ENCODE assay signal across 11 mouse cellular contexts in genomic region chr7:99813394-99813793, GRCm38 (mm10). TPM values are rescaled to one million over a fixed set of nuclear protein-coding genes. Genes with fewer than 3 reads are reported as not detected.
A peak's percentile ranks its signal among the peaks of the same experiment; 100 is the strongest.
DNase-seq lines count a peak whose midpoint lies in the region; ATAC-seq lines count a peak whose summit lies in the region.
"Had no signal": no experiment of that assay in that cellular context is flagged by ENCODE, and none has a peak within 500 bp of the region (broad histone marks: within the 10 kb centered on the region; RNA-seq: fewer than 3 reads in every experiment).

No protein-coding gene starts in this region.

- H3K4me2 ChIP-seq in forebrain, embryonic 11.5 days (ENCODE audit: low read depth, low read length, severe bottlenecking) = no peak overlapping the region

- DNase-seq in embryo, embryonic 10 days (ENCODE audit: low spot score) = peak; percentile 24
- DNase-seq in embryo, embryonic 9.5 days (ENCODE audit: extremely low spot score) = no peak
- peak; percentile 22 for DNase-seq in ovary, postnatal 14 days (ENCODE audit: low spot score)
- no peak for DNase-seq in ovary, adult 18-20 months (ENCODE audit: low spot score)
- DNase-seq in lung, postnatal 14 days = peak; percentile 73
- DNase-seq in right cerebral cortex, postnatal 4 days = no peak
- no peak for DNase-seq in forebrain, embryonic 11.5 days (ENCODE audit: low spot score)

- 0 out of 2 replicates have a peak, but pooled peaks have one; percentile 52 for ATAC-seq in common myeloid progenitor, adult 5-6 weeks (replicated peaks; ENCODE audit: low read depth, poor library complexity, severe bottlenecking)
- no peak for ATAC-seq in forebrain, embryonic 11.5 days (replicated peaks; ENCODE audit: low FRiP score)

- no peak overlapping the region for H3K4me3 ChIP-seq in forebrain, embryonic 11.5 days (ENCODE audit: low read depth, low read length)

- no peaks in the 10 kb centered on the region for H3K27me3 ChIP-seq in forebrain, embryonic 11.5 days (ENCODE audit: control insufficient read depth, insufficient read depth, low read length)

- H3K9me3 ChIP-seq in forebrain, embryonic 11.5 days (ENCODE audit: control insufficient read depth, low read length) = no peaks in the 10 kb centered on the region

- H3K36me3 ChIP-seq in forebrain, embryonic 11.5 days (ENCODE audit: control insufficient read depth, insufficient read depth, low read length) = no peaks in the 10 kb centered on the region

- 90% methylated on average over 11 of the region's 11 CpGs for WGBS in forebrain, embryonic 11.5 days

- H3K4me1 ChIP-seq in forebrain, embryonic 11.5 days (replicated peaks; ENCODE audit: control insufficient read depth, insufficient read depth, low read length) = no peaks in the 10 kb centered on the region

- no peak overlapping the region for H3K9ac ChIP-seq in forebrain, embryonic 11.5 days (ENCODE audit: low read length)

- no peak overlapping the region for H3K27ac ChIP-seq in forebrain, embryonic 11.5 days (ENCODE audit: low read depth, low read length)

RNA-seq across cellular contexts. Expression of gene Neu3, which starts 14.8 kb away (rescaled TPM):
- total RNA-seq in common myeloid progenitor, adult 5-6 weeks (2017) = 4.9 and 5.0 TPM in 2 replicates
- 1.2 and 2.3 TPM in 2 replicates for polyA plus RNA-seq in forebrain, embryonic 11.5 days (2014; fragmentation: Nextera tagmentation; extraction: Ambion mirVana)

RNA-seq across cellular contexts. Expression of gene Xrra1, which starts 45.5 kb away (rescaled TPM):
- total RNA-seq in common myeloid progenitor, adult 5-6 weeks (2017) = not detected in 2 replicates
- polyA plus RNA-seq in forebrain, embryonic 11.5 days (2014; fragmentation: Nextera tagmentation; extraction: Ambion mirVana) = 0.56 and 0.61 TPM in 2 replicates

RNA-seq across cellular contexts. Expression of gene Spcs2, which starts 49.9 kb away (rescaled TPM):
- 169 and 183 TPM in 2 replicates for total RNA-seq in common myeloid progenitor, adult 5-6 weeks (2017)
- 332 and 344 TPM in 2 replicates for polyA plus RNA-seq in forebrain, embryonic 11.5 days (2014; fragmentation: Nextera tagmentation; extraction: Ambion mirVana)

RNA-seq across cellular contexts. Expression of gene Olfr521, which starts 50.1 kb away (rescaled TPM):
- total RNA-seq in common myeloid progenitor, adult 5-6 weeks (2017) = not detected in 2 replicates
- not detected in 2 replicates for polyA plus RNA-seq in forebrain, embryonic 11.5 days (2014; fragmentation: Nextera tagmentation; extraction: Ambion mirVana)
- polyA plus RNA-seq: gonadal fat pad, adult 2 months; lung, embryonic 16.5 days; stomach, embryonic 14.5 days had no signal

Comparison
In these comparisons a context has a peak if more than half of its experiments do, and no peak if none do; other contexts are left out.
1. DNase-seq: peak in embryo, embryonic 10 days (single experiment), ovary, postnatal 14 days (single experiment) and lung, postnatal 14 days (single experiment); none in embryo, embryonic 9.5 days (single experiment), ovary, adult 18-20 months (single experiment), right cerebral cortex, postnatal 4 days (single experiment) and forebrain, embryonic 11.5 days (single experiment).